Mouse (Mus musculus) kidney, adult 2 months (tissue): ENCODE measurements around the gene Gprc6a. TPM values are rescaled to one million over a fixed set of nuclear protein-coding genes. Genes with fewer than 3 reads are reported as not detected.

ENCODE experiments used
- DNase-seq: peaks from one replicate; pipeline ENCODE4 v3.0.0; 2021
- H3K27ac ChIP-seq: fragments of 200-500 bp; 2 replicates; pipeline ENCODE4 v1.5.1; 2012; ENCODE audit warnings: low read depth, low read length, control low read depth, inconsistent platforms; ENCODE audit not compliant: insufficient read depth
- H3K27me3 ChIP-seq: fragments of 200-500 bp; replicated peaks from 2 replicates; pipeline ENCODE4 v1.6.1; 2012; ENCODE audit warnings: mild to moderate bottlenecking, moderate library complexity, low read length, inconsistent platforms; ENCODE audit not compliant: control insufficient read depth, insufficient read depth
- H3K36me3 ChIP-seq: fragments of 200-500 bp; 2 replicates; pipeline ENCODE4 v1.6.1; 2012; ENCODE audit warnings: mild to moderate bottlenecking, moderate library complexity, low read length, inconsistent platforms; ENCODE audit not compliant: control insufficient read depth, insufficient read depth
- H3K4me1 ChIP-seq: fragments of 200-500 bp; 2 replicates; pipeline ENCODE4 v1.6.1; 2011; ENCODE audit warnings: low read length; ENCODE audit not compliant: control insufficient read depth, insufficient read depth
- H3K4me3 ChIP-seq: fragments of 200-500 bp; 2 replicates; pipeline ENCODE4 v1.5.1; 2011; ENCODE audit warnings: mild to moderate bottlenecking, low read depth, low read length, control low read depth; ENCODE audit not compliant: insufficient read depth
- CTCF ChIP-seq: fragments of 200-500 bp; conservative IDR thresholded peaks from 2 replicates; pipeline ENCODE4 v1.5.1; 2011; ENCODE audit warnings: low read depth, mild to moderate bottlenecking, control low read depth, low read length, moderate library complexity, mixed read lengths; ENCODE audit not compliant: insufficient read depth, insufficient read length
- POLR2A ChIP-seq: fragments of 200-500 bp; IDR thresholded peaks from one replicate; pipeline ENCODE4 v1.6.1; 2011; ENCODE audit warnings: low read depth, low read length, control low read depth
- WGBS: fragments of 180-500 bp; shearing (Covaris S2); methylation state at CpG from one replicate; pipeline ENCODE4 v1.1.7; 2018; 5-methylcytosine and 5-hydroxymethylcytosine counted together
- polyA plus RNA-seq: library from polyadenylated mRNA; depleted of rRNA; stranded (reverse); fragments of >200 nt; gene quantifications from 2 replicates; pipeline ENCODE4 v1.2.3, GENCODE M21; 2012; rRNA removed

Gene Gprc6a
- polyA plus RNA-seq, 1 experiment = not detected

DNA sequence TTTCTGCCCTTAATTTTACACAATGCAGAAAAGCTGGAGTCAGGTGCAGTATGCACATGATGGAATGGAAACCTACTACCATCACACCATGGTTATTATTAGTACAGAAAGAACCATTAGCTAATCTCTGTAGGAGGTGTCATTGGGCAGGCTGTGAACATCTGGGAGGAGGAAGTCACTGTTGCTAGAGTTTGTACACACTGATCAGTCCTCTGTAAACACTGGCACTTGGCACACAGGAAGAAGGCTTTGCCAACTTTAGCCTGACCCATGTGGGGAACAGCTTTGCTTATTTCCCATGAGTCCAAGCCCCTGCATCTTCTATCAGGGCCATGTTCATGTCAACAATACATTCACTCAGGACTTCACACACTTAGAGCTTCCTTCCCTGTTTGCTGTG is 46.3 kb downstream of the Gprc6a start:
- H3K4me1 ChIP-seq = no peaks in the 10 kb centered on the region
- no peak overlapping the region for H3K27ac ChIP-seq
- no peak for DNase-seq
- no peaks in the 10 kb centered on the region for H3K27me3 ChIP-seq
- no peak for TF ChIP-seq POLR2A
- no peak for TF ChIP-seq CTCF
- no peaks in the 10 kb centered on the region for H3K36me3 ChIP-seq
- no peak overlapping the region for H3K4me3 ChIP-seq

DNA sequence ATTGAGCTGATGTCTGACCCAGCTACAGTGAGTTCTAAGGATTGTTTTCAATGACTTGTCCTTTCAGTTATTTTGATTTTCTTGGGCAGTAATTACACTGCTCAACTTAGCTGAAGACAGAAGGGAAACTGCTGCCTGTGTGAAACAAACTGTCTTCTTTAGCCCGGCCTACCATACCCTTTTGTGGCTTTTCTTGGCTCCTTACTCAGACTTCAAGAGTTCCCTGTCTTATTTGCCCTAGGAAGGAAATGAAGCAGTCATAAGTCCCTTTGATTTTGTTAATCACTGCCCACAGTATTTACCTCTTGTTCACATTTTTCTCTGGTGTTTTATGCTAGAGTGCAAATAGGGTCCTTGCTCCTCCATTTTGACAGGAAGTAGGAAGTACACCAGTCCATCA is 46.9 kb downstream of the Gprc6a start:
- peak; percentile 13 for DNase-seq
- no peaks in the 10 kb centered on the region for H3K4me1 ChIP-seq
- H3K27me3 ChIP-seq = no peaks in the 10 kb centered on the region
- H3K36me3 ChIP-seq = no peaks in the 10 kb centered on the region
- no peak overlapping the region for H3K4me3 ChIP-seq
- no peak overlapping the region for H3K27ac ChIP-seq
- TF ChIP-seq CTCF = no peak
- 46% methylated on average over 1 of the region's 1 CpGs for WGBS

DNA sequence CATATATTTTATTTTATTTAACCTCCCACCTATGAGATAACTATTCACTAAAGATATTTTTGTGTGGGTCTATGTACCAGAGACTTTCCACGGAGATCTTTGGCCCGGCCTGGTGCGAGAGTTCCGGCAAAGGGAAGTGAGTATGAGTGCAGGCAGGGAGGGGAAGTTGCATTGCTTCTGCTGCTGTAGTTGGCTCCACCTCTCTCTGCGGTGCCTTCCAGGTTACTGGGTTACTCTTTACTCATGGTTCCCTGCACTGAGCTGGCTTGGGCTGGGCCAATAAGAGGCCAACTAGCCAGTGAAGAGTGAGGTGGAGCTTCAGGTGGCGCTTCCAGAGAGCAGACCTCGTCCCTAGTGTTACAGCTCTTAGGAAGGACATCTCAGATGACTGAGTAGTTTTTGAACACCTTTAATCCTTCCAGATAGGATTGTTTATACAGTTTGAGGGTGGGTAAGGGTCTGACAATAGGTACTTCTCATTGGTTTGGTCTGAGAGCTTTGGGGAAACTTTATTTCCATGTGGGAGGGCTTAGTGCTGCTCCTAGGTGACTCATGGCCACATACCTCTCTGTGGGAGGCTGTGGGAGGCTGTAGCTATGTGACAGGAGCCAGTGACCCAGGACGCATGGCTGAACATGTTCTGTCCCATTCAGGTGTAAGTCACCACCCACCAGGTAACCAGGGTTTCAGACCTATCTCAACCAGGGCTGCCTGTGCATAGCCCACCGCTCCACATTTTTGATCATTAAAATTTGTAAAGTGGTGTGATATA is 59.9 kb downstream of the Gprc6a start:
- TF ChIP-seq CTCF (no peak), POLR2A (no peak)
- no peaks in the 10 kb centered on the region for H3K27me3 ChIP-seq
- H3K27ac ChIP-seq = no peak overlapping the region
- H3K4me1 ChIP-seq = no peaks in the 10 kb centered on the region
- DNase-seq = no peak
- H3K4me3 ChIP-seq = no peak overlapping the region
- 66% methylated on average over 9 of the region's 9 CpGs for WGBS
- no peaks in the 10 kb centered on the region for H3K36me3 ChIP-seq

Other genes with a start within 250 kb of the Gprc6a start
- gene Gm49339, start 150.8 kb downstream of the Gprc6a start, polyA plus RNA-seq = 1.5 and 2.1 TPM in 2 replicates
- 1.4 and 1.7 TPM in 2 replicates for gene Lilr4b, start 150.8 kb downstream of the Gprc6a start, polyA plus RNA-seq
- gene Lilrb4a, start 140.5 kb downstream of the Gprc6a start, polyA plus RNA-seq = 1.0 and 1.4 TPM in 2 replicates
- not detected in 2 replicates for gene Fam162b, start 40.9 kb downstream of the Gprc6a start, polyA plus RNA-seq
- not detected in 2 replicates for gene Rfx6, start 46.3 kb upstream of the Gprc6a start, polyA plus RNA-seq